Mouse (Mus musculus): ENCODE data around the gene Dync2h1.
A peak's percentile ranks its signal among the peaks of the same experiment; 100 is the strongest.
"Not testable (repeated sequence)": the region's sequence is repeated elsewhere in the genome, so short reads cannot be mapped to it uniquely, and the experiment has no call there.

Gene Dync2h1

GRCm38 (mm10) chr9:7014733-7015132 is 169.5 kb downstream of the Dync2h1 start:
- no peak for DNase-seq

GRCm38 (mm10) chr9:7009785-7010184 is 174.5 kb downstream of the Dync2h1 start:
- no peak for DNase-seq

GRCm38 (mm10) chr9:6994865-6995264 is 189.4 kb downstream of the Dync2h1 start:
- no peak for DNase-seq

GRCm38 (mm10) chr9:6994275-6994674 is 190.0 kb downstream of the Dync2h1 start:
- peak; percentile 7 to 42 for DNase-seq

GRCm38 (mm10) chr9:6988893-6989685 is 195.2 kb downstream of the Dync2h1 start:
- DNase-seq, result no peak

- no peak for DNase-seq
Measured at GRCm38 (mm10) chr9:6986161-6986560, 198.1 kb downstream of the Dync2h1 start.

GRCm38 (mm10) chr9:6969171-6969570 is 215.1 kb downstream of the Dync2h1 start:
- no peak for DNase-seq

- DNase-seq, result no peak
Measured at GRCm38 (mm10) chr9:6965006-6965405, 219.2 kb downstream of the Dync2h1 start.

- DNase-seq, result no peak
Measured at GRCm38 (mm10) chr9:6958311-6958710, 225.9 kb downstream of the Dync2h1 start.

- DNase-seq, result peak in 1 of 2 experiments; percentile 32
Measured at GRCm38 (mm10) chr9:6927399-6928035, 256.7 kb downstream of the Dync2h1 start.

- no peak for DNase-seq
Measured at GRCm38 (mm10) chr9:6913471-6913870, 270.8 kb downstream of the Dync2h1 start.

- DNase-seq, result not testable (repeated sequence)
Measured at GRCm38 (mm10) chr9:6910537-6910936, 273.7 kb downstream of the Dync2h1 start.

GRCm38 (mm10) chr9:6901620-6902019 is 282.6 kb downstream of the Dync2h1 start:
- DNase-seq, result no peak

GRCm38 (mm10) chr9:6891331-6891730 is 292.9 kb downstream of the Dync2h1 start:
- DNase-seq, result no peak

GRCm38 (mm10) chr9:6881187-6881984 is 302.9 kb downstream of the Dync2h1 start:
- no peak for DNase-seq
